Mouse (Mus musculus) CH12.LX (cell line): ENCODE measurements around the gene Kcnma1.

Source experiments
- EP300 ChIP-seq: IDR thresholded peaks from 2 replicates; pipeline ENCODE4 v1.6.1; 2011; ENCODE audit warnings: low read length, improper control_type of control experiment
- MAZ ChIP-seq: IDR thresholded peaks from 2 replicates; pipeline ENCODE4 v1.6.1; 2012; ENCODE audit warnings: low read depth, mild to moderate bottlenecking, inconsistent platforms, low read length, improper control_type of control experiment, moderate library complexity
- MXI1 ChIP-seq: IDR thresholded peaks from 2 replicates; pipeline ENCODE4 v1.6.1; 2011; ENCODE audit warnings: mild to moderate bottlenecking, low read depth, low read length, improper control_type of control experiment
- POLR2AphosphoS2 ChIP-seq: IDR thresholded peaks from 2 replicates; pipeline ENCODE4 v1.6.1; 2011; ENCODE audit warnings: low read depth, low read length, improper control_type of control experiment
- RAD21 ChIP-seq: IDR thresholded peaks from 2 replicates; pipeline ENCODE4 v1.6.1; 2011; ENCODE audit warnings: low read depth, mild to moderate bottlenecking, low read length, improper control_type of control experiment, moderate library complexity
- USF2 ChIP-seq: conservative IDR thresholded peaks from 2 replicates; pipeline ENCODE4 v1.6.1; 2011; ENCODE audit warnings: low read depth, low read length, improper control_type of control experiment

DNA sequence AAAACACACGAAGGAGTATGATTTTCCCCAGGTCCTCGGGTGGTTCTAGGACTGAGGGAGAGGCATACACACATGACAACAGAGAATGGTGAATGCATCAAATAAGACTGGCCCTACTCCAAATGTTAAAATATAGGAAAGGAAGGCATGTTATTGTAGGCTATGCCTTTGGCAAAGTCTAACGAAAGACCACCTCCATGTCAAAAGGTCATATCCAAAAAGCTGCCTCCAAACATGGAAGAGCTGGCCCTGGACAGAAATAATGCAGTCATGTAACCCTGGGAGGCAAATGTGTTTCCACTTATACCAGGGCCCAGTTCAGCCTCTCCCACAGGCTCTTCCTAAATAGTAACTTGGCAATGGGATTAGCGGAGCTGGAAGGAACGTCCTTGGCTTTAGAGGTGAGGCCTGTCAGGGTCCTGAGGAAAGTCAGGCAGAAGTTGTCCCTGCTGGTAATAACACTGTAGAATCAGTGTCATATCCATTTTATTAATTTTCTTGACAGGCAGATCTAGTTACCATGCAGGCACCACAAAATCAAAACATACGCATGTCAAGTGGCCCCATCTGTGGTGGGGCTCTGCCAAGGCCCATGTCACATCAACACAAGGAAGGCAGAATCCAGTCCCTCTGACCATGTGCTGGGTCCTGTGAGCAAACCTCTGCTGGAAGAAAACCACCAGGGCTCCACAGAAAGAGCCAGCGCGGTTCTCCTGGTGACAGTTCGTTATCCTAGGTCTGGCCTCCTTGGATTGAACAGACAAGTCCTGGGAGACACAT is 521.5 kb downstream of the Kcnma1 start:
- TF ChIP-seq EP300: no peak
- no peak for TF ChIP-seq USF2
- TF ChIP-seq MAZ: no peak
- TF ChIP-seq POLR2AphosphoS2: no peak
- no peak for TF ChIP-seq RAD21
- TF ChIP-seq MXI1: no peak
